Mouse (Mus musculus) stomach, postnatal 0 days (tissue): ENCODE results near the gene Nln.

Source experiments
- CTCF ChIP-seq: IDR thresholded peaks from 2 replicates; pipeline ENCODE4 v1.5.1; 2016; ENCODE audit warnings: antibody characterized with exemption, low read depth, mild to moderate bottlenecking, moderate library complexity
- EP300 ChIP-seq: optimal IDR thresholded peaks from 2 replicates; pipeline ENCODE3; 2016; ENCODE audit warnings: antibody characterized with exemption

- TF ChIP-seq CTCF (no peak), EP300 (no peak)
Observed at GRCm38 (mm10) chr13:104110526-104110925, 1.1 kb upstream of the Nln start.
